Mouse (Mus musculus) left cerebral cortex, adult 18-20 months (tissue): ENCODE measurements around the gene Pcyt1a. TPM values are rescaled to one million over a fixed set of nuclear protein-coding genes. Genes with fewer than 3 reads are reported as not detected.

Experiments
- DNase-seq, 2 experiments: peaks; one replicate each; pipeline ENCODE4 v3.0.0; 2021 to 2022; ENCODE audit warnings: low spot score in 2 of 2, mixed read lengths in 1 of 2
- total RNA-seq, 2 experiments: library from RNA; stranded (reverse); gene quantifications; 2 replicates each; pipeline ENCODE4 v1.2.3; 2021

Pcyt1a gene
- total RNA-seq, 2 experiments from 2014 or later = 36.2 to 41.3 TPM

DNA sequence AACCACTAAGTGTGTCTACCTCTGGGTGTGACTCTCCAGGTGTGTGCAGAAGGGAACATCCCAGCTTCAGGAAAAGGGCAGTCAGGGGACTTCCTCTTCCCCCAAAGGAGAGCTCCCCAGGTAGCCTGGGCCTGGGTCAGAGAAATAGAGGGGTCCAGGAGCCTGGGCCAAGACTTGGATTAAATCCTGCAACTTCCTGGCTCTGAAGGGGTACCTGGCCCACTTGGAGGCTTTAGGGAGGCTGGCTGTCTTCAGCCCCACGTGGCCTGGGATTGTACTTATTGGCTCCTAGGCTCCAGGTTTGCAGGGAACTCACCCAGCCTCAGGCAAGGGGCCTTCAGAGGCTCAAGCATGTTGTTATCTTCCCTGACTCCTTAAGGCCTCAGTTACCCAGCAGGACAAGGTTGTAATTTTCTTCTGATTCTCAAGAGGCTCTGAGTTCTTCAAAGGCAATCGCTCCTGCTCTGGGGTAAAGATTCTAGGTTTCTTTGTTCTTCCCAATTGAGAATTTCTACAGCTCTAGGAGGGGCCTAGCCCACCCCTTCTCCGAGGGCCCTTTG lies 77.9 kb downstream of the Pcyt1a start:
- DNase-seq = no peak

DNA sequence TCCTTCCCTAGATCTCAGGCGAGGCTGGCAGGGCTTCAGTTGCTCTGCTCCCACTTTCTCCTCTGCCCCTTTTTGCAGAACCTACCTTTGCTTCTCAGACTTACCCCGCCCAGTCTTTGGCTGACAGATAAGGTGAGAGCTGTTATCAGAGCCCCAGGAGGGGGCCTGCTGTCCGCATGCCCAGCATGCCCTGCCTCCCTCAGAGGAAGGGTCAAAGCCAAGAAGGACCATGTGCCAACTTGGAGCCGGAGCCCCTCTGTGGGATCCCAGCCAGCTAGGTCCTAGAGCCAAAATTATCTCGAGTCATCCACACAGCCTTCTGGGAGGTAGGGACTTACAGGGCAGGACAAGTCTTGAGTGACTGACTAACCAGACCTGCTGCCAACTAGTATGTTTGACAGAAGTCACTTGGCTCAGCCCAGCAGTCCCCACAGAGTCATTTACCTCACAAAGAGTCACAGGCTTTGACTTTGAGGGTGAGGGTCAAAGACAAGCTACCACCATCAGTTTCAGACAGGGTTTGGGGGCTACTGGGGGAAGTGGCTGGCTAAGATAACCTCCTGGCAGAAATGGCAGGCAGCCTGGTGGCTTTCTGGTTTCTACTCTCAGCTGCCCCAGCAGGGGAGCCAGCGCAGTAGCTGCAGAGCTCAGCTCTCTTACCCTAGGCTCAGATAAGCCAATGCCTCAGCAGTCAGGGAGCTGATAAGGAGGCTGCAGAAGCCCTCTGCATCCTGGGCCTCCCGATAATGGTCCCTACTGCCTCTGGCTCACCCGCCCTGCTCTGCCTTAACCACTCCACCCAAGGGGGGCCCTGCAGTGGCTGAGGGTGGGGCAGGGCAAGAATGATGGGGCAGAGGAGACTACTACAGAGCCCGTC lies 78.6 kb downstream of the Pcyt1a start:
- no peak for DNase-seq

DNA sequence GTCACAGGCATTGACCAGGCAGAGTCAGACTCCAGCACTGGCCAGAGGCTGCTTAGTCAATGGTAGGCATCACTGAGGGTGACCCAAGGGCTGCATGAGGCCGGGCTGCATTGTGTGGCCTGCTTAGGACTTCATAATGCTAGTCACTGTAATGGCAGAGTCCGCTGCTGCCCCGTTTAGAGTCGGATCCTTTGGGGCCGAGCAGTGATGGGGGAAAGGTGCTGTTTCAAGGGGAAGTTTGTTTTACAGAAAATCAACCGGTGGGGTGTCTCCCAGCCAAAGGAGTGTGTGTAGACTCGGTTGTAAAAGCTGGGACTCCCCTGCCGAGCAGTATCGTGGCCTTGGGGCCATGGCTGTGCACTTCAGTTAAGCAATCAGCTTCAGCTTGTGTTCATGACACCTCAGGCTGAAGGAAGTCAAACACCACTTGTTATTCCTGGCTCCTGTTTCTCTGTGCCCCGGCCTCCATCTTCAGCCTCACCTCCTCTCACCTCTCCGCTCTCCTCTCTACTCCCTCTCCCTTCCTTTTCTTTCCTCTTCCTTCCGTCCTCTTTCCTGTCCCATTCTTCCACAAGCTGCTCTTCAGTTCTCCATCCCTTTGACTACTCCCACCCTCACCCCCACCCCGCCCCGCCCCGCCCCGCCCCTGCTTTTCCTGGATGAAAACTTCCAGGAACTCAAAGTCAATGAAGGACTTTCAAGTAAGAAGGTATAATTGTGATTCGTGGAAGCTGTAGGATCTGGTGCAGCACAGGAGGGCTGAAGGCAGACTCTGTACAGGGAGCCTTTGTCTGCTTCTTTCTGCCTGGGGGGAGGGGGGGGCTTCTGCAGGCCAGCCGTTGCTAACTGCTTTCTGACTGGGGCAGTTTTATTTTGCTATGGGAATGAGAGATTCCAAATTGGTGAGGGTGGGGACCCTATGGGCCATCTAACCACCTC lies 79.9 kb downstream of the Pcyt1a start:
- no peak for DNase-seq

DNA sequence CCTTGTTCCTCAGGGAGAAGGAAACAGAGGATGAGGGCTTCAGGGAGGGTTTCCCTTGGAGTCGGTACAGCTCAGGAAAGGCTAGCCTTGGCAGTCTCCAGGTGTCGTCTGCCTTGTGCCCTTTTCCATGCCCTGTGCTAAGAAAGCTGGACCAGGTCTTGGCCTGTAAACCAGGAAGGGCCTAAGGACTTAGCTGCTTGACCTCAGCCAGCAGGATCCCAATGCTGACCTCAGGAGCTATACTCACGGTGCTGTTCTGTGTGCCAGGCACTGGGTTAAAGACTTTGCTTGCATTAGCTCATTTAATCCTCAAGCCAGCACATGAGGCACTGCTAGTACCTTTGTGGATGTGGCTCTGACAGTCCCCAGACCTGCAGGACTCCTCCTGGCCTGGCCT lies 80.6 kb downstream of the Pcyt1a start:
- DNase-seq = no peak

DNA sequence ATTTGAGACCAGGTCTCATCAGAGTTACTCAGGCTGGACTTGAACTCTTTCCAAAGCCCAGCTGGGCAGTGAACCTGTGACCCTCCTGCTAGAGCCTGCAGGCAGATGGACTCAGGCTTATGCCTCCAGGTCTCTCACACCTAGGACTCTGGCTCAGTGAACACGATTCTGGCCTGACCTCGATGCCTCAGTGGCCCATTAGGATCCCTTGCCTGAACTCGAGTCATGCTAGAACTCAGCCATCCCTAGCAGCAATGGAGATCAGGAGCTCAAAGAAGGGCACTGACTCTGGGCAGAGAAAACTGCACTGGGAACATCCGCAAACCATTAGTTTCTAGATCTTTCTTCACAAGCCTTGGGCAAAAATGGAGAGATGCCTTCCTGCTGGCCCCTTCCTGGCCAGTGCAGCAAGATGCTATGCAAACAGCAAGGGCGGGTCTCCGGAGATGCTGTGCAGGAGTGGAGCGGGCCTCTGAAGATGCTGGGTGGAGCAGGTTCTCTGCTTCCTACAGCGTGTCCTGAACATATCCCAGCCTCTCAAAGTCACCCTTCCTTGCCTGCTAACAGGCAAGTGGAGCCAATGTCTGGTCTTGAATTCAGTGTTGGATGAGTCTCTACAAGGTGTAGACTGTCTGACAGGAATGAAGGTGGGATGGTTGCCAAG lies 81.2 kb downstream of the Pcyt1a start:
- DNase-seq = no peak

DNA sequence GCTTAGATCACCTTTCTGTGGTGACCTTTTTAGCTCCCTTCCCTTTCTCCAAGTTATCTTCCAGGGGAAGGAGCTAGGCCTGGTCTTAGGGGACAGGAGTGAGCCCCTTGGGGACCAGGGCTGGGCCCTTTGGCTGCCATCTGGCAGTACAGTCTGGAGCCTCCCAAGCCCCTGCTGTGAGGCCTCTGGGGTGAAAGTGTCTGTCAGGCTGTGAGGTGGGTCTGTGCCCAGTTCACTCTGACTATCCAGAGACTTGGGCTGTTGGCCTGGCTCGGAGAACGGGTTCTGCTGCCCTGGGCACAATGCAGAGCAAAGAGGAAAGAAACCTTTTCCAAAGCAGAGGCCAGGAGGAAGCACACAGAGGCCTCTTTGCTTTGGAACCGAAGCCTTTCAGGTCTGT lies 82.2 kb downstream of the Pcyt1a start:
- DNase-seq = no peak

DNA sequence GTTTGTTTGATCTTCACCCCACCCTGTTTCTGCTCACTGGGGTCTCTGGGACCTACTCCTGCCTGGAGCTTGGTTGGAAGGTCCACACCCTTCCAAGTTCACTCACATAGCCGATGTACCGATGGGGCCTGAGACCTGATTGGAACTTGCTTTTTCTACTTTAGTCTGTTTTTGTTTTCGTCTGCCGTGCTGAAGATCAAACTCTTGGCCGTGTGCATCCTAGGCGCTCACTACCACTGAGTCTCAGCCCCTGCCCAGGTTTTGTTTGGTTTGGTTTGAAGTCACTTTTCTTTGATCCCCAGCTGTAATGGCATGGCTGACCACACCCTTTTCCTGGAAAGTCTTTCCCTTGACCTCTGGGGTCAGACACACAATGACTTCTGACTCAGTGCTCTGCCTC lies 82.7 kb downstream of the Pcyt1a start:
- no peak for DNase-seq

DNA sequence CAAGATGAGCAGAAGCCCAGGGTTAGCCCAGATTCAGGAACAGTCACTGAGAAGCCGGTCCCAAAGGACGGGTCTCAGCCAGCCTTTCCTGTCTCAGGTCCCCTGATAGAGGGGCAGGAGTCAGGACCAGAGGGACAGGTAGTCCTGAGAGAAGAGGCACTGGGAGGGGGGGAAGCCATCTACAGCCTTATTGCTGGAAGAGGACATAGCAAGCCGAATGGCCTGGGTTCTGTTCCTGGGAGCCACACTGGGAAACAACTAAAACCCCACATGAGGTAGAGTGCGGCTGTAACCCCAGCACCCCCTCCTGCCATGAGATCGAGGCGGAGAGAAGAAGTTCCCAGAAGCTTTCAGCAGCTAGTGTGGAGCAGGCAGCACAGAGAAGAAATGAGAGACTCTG lies 83.2 kb downstream of the Pcyt1a start:
- DNase-seq = no peak

DNA sequence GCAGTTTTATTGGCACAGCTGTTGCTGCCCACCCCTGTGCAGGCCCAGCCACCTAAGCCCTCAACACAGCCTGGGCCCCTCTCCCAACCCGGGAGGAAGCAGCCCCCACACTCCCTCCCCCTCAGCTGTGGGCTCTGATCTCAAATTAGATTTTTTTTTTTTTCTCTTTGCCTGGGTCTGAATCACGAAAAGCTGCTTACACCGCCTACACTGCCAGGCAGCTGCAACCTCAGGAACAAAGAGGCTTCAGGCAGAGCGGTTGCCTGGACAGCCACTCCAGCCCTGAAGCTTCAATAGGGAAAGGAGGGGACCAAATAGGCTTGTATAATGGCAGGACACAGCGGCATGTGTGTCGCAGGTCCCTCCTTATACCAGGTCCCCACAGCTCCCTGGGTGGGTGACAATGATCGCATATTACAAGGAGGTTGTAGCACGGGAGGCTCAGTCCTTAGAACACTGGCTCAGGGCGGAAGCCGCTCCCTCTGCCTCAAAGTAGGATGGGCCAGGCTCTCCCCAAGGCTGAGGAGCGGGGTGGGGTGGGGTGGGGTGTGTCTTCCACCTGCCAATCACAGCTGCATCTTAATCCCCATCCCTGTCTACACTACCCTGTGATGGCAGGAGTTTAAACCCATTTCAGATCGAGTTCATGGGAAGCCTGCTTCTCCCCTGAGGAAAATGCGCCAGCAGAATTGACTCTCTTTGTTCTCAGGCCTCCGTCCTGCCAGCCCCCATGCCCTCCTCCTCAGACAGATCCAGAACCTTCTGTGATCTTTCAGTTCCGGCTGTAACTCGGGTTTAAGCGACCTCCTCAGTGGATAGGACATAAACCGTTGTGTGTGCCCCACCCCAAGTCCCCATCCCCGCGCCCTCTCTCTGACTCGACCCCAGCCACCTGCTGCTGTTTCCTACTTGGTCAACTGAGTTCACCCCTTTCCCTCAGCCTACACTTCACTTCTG lies 85.6 kb downstream of the Pcyt1a start:
- peak; percentile 61 to 84 for DNase-seq

DNA sequence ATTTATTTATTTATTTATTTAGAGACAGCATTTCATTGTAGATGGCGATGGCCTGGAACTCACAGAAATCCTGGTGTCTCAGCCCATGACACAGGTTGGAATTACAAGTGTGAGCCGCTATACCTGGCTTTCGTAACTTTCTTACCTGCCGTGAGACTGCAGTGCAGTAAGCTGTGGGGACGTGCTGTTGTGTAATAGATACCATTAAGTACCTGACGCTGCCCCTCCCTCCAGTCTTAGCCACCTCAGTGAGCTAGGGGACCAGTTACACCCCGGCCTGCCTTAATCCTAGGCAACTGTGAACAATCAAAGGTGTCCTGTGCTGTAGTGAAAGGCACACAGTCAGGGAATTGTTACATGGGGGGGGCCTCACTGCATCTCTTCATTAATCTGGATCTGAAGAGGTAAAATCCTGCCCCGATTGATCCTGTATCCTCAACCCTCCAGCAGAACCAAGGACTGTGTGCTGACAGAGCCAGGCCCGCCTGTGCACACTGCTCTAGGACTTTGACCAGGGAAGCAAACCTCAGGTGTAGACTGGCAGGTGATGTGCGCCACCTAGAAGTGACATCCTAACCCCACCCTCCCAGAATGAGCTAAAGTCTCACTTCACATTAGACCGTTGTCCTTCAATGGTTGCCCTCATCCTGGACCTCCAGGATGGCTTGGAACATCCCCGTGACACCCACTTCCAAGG lies 87.2 kb downstream of the Pcyt1a start:
- no peak for DNase-seq

DNA sequence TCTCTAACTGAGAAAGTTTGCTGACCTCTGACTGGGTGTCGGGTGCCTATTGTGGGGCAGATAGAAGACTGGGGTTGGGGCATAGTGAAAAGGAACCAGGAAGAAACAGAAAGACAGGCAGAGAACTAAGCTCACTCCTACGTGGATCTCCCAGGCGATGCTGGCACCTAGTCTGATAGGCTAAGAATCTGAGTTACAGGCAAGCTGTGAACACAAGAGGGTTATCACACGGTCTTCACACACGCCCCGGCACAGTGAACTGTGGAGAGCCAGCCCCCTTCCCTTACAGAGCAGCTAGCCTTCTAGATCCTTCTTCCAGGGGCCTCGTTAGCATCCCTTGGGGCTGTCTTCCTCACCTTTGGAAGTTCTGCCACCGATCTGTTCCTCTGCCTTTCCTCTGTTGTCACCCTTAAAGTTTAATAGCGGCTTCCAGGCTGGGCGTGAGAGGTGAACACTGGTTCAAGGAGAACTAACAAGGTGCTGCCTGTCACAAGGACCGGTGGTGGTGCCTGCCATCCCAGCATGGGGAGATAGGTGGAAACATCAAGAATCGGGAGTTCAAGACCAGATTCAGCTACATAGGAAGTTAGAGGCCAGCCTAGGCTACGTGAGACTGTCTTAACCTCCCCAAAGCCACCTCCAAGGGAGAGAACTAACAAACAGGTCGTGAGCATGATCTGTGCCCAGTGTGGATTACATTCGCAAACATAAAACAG lies 89.1 kb downstream of the Pcyt1a start:
- DNase-seq = no peak

DNA sequence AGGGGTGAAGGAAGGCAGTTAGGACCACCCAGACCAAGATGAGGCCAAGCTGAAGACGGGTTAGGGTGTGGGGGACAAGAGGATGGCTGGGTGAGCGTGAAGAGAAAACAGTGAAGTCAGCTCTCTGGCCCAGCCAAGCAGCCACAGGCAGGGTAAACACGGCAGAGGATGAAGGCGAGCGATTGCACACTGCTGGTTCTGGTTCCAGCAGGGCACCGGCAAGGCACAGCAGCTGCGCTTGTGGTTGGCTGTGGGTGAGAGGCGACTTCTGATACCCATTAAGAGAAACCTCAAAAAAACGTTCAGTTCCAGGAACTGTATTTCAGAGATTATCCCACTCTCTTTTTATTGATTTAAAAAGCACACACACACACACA lies 89.6 kb downstream of the Pcyt1a start:
- DNase-seq = no peak

DNA sequence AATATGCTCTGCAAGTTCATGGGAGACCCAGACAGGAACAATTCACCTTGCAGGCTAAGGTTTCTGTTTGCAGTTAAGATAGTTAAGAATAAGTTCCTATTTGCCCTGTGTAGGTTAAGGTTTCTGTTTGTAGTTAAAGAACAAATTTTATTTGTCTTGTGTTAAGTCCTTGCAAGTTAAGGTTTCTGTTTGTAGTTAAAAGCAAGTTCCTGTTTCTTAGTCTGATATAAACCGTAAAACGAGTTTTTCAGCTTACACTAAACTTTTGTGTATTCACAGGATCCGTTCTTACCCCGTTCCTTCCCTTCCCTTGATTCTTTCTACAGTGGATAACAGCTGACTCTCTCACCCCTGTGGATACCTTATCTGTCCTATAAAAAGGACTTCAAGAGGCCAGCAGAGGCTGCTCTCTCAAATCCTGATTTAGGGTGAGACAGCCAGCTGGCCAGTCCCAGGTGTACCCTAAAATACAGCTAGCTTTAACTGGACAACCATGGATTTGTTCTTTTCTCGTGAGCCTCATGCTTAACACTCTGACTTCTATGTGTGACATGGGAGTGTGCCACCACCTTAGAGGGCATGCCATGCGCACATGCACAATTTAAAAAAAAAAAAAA lies 92.0 kb downstream of the Pcyt1a start:
- no peak for DNase-seq

DNA sequence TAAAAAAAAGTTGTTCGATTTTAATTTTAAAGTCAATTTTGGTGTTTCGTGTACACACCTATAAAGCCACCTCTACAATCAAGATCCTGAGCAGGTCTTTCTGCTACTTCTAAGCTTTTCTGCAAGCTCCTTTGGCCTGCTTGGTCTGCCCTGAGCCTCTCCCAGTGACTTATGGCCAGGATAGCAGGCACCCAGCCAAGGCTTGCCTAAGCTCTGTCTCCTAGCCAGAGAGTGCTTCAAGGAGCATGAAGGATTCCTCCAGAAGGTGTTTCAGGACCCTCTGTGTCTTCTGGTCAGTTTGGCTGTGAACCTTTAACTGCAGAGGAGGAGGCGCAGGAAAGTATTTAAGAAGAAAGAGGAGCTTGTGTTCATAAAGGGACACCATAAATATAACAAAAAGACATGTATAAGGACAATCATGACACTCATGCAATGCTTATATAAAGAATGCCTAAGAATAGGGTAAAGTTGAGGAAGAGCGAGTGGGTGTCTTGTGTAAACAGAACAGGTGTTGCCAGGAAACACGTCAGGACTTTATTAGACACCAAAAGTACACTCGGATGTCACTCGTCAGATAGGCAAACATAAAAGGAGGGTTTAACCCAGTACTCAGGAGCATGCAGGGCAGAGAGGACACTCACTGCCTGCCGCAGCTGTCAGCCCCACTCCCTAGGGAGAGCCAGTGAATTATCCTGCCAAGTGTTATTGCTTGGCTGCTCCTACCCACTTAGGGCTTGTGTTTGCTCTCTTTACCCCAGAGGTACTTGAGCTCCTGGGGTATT lies 92.9 kb downstream of the Pcyt1a start:
- DNase-seq = no peak

DNA sequence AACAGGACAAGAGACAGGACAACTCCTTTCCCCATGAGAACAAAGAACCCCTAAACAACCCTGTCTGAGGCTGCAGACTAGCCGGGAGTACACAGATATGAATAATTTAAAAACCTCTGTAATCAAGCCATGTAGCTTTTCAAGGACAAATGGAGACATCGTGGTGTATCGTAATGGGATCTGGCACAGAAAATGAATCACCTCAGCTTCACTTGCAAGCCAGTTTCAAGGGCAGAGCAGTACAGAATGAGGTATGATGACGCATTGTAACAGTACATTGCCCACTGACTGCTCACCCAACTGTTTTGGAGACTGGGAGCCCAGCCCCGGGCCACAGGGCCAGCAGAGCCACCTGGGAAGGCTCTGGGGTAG lies 93.5 kb downstream of the Pcyt1a start:
- no peak for DNase-seq
